Mouse (Mus musculus): ENCODE results near the gene Blnk.

Gene Blnk

DNA sequence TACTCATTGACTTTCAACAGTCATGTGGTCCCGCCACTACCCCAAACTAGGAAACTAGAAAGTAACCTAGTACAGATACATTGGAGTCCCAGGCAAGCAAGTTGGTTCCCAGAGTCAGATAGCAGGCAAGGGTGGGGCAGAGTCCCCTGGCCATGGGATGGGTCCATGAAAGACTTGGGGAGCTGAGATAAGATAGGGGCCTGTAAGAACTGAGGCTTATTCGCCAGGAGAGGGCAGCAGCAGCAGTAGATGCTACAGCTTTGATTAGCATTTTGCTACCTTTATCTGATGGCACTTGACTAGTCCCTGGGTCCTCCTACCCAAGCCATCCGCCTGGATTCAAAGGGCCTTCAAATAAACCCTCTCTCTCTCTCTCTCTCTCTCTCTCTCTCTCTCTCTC lies 5.2 kb upstream of the Blnk start:
- DNase-seq (ENCODE audit: low read depth): no peak

DNA sequence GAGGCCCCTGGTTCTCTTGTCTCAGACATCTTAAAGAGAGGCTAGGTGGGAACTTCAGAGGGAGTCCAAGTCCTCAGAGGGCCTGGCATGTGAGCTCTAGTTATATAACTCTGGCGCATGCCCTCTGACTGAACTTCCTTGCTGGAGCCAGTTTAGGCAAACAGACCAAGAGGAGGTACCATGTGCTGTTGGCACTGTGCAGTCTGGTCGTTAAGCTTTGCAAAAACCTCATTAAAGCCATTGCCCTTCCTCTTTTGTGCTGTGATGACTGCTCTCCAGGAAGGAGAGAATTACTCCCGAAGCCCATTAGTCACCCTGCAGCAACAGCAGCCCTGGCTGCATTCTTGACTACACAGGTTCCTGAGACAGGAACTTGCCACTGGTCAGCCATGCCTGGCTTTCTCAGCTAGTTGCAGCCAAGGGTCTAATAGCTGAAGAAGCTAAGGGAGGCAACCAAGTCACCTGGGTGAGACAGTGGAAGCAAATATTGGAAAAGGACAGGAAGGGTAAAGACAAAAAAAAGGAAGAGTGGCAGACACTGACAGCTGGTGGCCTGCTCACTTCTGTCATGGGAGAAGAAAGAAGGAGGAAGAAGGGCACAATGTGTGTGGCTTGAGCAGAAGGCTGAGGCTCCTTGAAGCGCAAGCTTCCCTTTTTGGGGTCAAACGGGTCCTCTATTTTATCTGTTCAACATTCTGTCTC lies 4.3 kb upstream of the Blnk start:
- no peak for DNase-seq (ENCODE audit: low read depth)

DNA sequence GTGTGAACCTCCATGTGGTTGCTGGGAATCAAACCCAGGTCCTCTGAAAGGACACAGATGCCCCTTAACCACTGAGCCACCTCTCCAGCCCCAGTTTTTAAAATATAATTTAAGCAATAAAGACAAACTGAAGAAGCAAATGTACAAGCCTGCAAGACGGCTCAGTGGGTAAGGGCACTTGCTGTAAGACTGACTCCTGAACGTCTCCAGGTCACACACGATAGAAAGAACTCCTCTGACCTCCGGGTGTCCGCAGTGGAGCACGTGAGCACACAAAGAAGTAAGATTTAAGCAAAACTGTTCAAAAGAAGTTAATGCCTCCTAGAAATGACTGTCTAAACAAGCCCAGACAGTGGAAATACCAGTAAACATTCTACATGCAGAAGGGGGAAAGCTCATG lies 2.4 kb upstream of the Blnk start:
- no peak for DNase-seq (ENCODE audit: low read depth)

DNA sequence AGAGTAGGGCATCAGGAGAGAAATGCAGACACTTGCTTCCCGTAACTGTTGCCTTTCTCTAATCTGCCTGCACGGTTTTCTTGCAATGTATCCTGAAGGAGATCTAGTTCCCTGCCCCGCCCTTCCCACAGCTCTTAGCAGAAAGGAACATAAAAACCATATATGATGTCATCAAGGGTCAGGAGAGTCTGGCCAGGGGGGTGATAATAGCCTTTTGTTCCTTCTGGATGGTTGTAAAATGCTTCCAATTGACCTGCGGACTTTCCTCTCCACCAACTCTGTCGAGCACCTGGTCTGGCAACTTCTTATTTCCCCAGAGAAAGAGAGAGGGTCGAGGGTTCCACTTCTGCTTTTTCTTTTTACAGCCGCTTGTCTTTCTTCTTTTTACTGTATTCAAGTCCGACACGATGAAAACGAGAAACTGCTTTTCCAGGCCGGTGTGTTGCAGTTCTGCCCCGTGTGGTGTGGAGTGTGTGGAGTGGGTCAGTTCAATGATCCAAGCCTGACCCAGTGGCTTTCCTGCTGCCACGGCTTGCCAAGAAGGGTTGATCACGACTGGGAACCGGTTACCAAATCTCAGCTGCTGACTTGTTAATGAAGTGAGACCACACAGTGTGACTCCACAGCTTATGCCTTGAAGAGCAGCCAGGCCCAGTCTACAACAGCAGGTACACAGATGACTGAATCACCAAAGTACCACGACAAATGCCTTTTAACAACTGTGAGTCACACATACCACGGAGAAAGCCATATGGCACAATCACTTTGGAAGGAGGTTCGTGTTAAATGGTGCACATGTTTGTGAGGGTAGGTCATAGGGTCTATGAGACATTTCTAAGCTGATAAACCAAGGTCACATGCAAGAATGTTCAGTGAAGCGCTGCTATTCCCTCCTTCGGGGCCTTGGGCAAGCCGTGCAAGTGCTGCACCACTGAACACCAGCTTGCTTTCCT lies 1.4 kb upstream of the Blnk start:
- DNase-seq (ENCODE audit: low read depth): no peak

DNA sequence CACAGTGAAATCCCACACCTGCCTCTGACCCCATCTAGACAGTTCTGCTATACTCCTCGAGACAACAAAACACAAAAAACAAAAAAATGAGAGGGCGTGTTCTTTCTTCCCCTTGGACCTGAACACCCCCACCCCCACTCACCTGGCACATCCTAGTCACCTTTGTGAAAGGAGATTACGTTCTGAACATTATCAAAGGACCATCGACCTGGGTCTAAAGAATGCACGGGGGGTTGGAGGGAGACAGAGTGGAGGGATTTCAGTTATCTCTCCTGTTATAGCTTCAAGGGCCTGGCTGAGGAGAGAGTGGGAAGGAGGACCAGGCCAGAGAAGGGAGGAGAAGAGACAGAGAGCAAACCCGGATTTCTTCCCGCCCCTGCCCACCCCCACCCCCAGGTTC lies 576 bp upstream of the Blnk start:
- no peak for DNase-seq (ENCODE audit: low read depth)

DNA sequence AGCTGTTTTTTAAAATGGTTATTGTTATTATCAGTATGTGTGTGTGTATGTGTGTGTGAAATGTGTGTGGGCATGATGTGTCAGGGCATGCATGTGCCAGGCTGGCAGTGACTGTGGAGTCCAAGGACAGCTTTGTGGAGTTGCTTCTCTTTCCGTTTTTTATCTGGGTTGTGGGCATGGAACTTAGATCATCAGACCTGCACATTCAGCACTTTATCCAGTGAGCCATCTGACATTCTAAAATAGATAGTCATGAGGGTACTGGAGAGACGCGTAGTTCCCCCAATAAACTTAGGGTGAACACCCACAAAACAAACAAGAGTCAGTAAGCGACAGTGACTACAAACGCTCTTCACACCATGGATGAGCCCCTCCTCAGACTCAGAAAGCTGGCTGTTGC lies 979 bp downstream of the Blnk start:
- DNase-seq (ENCODE audit: low read depth): no peak

DNA sequence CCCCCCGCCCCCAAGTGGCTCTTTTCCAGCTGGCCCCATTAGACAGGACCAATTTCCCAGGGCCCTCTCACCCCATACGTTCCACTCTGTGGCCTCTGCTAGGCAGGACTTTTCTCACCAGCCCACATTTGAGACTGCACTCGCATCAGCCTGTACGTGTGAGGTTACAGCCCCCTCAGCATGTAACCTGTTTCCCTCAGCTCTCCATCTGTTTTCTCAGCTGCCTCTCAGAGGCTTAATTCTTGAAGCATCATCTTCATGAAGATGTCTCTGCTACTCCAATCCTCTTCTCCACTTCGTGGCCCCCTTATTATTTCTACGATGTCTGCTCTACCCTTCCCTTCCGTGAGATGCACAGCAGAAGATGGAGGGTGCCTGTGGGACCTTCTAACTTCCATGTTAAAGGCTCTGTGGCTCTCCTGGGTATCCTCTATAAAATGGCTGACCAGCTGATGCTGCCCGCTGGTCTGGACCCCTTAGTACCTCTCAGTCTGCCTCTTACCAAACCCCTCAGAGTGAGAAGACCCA lies 1.8 kb downstream of the Blnk start:
- no peak for DNase-seq (ENCODE audit: low read depth)

DNA sequence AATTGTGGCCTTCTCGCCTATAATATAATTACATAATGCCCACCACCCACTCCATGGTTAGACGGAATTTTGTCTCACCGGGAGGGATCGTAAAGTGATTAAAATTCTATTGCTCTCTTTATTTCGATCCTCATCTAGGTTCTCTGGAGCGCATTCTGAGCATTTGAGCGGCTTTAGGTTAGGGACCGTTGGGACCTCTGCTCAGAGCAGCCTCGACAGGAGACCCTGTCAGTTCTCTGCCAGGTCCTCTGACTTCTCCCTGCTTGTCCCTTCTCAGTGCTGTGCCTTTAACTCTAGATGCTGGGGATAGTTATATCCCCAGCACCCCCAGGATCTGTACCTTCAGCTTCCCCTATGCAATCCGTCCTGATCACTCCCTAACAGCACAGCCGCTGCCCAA lies 2.2 kb downstream of the Blnk start:
- DNase-seq (ENCODE audit: low read depth): no peak

DNA sequence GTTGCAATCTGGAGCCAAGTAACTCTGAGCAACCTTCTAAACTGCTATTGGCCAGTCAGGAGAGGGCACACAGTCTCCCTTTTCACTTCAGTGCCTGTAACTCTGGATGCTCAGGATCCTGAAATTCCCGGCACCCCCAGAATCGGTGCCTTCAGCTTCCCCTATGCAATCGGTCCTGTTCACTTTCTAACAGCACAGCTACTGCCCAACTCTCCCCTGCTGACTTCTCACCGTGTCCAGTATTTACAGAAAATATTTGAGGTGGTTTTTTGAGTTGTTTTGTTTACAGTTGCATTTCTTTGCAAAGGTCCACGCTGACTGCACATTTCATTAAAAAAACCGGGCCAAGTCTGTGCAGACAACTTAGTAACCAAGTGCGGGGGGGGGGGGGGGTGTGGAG lies 2.7 kb downstream of the Blnk start:
- DNase-seq (ENCODE audit: low read depth): no peak

DNA sequence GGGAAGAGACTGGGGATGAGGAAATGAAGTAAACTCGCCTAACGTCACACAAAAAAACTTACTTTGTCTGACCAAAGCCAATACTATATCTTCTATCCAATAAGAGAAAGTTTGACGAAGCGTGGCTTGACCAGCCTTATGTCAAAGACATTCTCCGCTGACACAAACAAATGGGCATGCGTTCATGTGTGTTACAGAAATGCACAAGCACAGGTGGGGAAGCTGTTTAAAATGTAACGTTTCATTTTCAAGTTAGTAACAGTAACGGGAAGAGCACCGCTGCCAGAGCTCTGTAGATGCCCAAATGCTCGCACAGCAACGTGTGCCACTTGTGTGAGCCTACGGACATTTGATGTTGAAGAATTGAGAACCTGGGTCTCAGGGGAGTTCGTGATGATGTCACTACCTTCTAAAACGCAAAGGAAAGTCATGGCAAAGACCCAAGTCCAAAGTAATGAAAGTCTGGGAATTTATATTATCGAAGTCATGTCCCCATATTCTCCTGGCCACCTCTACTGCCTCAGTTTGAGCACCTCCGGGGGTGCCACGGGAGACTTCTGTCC lies 3.5 kb downstream of the Blnk start:
- DNase-seq (ENCODE audit: low read depth): no peak

DNA sequence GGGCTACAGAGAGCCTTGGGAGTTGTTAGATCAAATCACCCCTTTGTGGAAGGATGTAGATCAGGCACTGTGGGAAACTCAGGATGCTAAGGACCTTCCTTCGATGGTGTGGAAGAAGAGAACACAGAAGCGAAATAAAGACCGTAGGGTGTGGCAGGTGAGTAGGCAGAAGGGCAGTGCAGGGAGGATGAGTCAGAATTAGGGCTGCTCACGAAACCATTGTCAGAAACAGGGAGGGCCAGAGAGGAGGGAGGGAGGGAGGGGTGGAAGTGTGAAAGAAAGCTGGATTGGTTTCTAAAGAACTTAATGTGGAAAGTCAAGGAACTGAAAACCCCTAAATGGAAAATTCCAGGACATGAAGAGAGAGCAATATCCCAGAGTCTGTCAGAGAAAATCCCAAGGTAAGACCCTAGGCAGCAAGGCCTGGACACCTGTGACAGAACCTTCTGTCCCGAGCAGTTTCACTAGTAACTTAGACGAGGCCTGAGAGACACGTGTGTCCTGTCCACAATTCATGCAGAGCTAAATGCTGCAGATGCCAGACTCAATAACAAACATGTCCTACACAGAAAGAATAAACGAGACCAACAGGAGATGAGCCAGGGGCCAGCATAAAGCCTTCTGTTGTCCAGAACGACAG lies 4.3 kb downstream of the Blnk start:
- no peak for DNase-seq (ENCODE audit: low read depth)

DNA sequence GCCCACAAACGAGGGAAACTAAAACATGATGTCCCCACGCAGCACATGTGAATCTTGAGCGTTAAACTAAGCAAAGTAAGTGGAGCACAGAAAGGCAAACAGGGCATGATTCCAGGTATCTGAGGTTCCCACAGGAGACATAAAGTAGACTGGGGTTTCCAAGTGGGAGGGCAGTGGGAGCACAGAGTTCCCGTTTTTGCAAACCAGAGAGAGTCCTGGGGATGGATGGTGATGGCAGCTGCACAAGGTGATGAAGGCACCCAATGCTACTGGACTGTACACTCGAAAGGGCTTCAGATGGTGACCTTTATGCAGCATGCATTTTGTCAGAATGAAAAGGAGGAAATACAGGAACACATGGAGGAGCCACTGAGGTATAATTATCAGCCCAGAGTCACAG lies 5.5 kb downstream of the Blnk start:
- no peak for DNase-seq (ENCODE audit: low read depth)

DNA sequence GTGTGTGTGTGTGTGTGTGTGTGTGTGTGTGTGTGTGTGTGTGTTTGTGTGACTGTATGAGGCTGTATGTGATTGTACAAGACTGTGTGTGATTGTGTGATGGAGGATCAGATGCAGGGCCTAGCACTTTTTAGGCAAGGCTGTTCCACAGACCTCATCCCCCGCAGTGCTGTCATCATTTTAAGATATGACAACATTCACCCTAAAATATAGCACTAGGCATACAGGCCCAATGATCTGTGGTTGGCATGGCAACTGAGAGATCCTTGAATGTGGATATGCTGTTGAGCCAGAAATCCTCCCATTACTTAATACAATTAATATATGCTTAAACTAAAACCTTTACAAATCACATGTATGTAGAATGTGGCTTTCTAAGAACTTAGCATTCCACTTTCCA lies 9.8 kb downstream of the Blnk start:
- no peak for DNase-seq (ENCODE audit: low read depth)

DNA sequence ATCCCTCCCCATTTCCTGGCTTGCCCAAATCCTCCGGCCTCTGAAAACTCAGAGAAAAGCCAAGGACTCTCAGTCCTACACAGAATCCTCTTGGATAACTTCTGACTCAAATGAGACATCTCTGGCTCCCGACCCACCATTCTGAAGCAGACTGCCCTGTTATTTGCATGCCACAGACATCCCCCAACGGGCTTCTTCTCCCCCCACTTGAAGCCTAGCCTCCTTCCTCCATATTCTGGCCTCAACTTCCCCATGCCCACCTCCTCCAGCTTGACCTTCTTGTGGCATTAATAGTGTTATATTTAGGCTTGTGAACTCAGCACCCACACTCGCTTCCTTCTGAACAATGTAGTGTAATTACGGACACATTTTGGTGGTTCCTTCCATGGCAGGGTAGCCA lies 13.7 kb downstream of the Blnk start:
- no peak for DNase-seq (ENCODE audit: low read depth)

DNA sequence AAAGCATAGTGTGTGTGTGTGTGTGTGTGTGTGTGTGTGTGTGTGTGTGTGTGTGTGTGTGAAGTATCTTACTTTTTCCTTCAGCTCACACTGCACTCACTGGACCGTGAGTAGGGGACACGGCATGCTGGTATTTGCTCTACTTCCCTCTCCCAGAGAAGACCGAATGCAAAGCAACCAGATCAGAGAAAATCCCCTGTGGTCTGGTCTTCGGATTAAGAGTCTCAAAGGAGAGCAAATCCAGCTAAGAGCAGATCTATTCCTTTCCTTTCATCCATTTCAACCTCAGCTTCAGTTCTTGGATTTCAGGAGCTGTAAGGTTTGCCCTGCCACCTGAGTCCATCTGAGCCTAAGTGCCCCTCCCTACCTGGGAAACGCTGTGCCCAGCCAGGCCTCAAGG lies 16.3 kb downstream of the Blnk start:
- no peak for DNase-seq (ENCODE audit: low read depth)

DNA sequence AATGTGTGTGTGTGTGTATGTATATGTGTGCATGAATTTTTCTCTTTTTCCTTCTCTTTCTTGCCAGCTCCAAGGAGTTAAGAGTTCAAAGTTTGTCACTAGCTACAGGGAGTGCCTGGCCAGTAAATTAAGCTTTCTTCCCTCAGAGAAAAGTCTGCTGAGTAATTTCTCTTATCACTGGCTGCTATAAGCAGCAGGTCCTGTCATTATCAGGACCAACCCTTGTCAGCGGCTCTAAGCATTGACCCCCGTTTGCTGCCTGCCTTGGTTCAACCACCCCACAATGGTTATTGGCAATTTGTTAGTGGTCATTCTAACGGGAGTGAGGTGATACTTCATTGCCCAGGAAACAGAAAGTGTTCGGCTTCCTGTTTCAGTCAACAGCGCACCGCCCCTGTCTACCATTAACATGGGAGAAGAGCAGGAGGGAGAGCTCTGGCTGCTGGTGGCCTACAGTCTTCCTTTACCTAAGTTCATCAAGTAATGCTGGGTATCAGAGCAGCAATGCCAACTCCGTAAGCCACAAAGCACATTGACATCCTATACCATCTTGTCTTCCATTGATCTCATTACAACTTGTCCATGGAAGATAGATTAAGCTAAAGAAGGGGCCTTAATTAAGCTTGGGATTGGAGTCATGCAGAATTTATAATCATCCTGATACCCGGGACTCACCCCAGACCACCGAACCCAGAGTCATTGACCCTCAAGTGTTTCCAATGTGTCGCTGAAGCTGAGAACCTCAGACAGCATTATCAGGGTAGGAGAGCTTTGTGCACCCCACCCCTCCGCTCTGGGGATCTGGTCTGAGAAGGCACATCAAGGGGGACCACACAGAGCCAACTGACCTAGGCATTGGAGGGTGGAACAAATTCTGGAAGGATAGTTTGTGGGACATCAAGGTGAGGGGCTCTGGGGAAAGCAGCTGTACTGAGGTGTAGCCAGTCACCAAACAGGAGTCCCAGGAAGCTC lies 17.1 kb downstream of the Blnk start:
- DNase-seq (ENCODE audit: low read depth): no peak

DNA sequence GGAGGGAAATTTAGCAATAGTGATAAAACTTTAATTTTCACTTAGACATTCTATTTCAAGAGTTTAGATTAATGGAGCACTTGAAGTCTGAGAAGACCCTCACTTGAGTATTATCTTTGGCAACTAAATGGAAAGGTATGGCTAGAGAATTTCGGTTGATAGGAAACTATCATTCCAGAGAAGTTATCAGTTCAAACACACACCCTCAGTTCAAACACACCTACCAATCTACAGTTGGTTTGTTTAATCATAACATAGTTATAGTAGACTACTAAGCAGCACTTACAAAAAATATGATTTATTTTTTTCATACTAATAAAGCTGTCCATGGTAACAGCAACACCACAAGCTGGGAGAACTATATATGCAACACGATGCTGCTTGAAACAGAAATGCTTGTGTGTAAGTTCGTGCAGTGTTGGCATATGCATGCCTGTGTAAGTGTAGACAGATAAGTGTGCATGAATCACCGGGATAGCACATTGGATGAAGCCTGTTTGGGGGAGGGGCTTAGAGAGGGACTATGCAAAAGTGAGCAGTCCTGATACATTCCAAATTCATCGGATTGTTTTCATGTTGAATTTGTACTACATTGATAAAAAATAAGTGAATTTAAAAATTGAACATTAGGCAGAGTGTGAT lies 22.9 kb downstream of the Blnk start:
- DNase-seq (ENCODE audit: low read depth): no peak

DNA sequence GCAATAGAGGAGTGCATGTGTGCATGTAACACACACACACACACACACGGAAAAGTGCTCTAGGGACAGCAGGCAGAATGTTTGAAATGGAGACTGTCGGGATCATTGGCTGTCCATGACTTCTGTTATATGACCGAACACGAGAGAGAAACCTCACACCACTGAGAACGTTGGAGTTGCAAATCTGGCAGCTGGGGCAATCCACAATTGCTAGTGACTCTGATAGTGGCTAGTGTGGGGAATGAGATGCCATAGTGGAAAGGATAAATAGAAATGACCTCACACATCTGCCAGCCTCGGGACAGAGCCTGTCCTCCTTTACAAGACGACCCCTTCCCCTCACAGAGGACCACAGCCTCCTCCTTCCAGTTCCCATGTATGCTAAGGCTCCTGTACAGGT lies 23.6 kb downstream of the Blnk start:
- no peak for DNase-seq (ENCODE audit: low read depth)

DNA sequence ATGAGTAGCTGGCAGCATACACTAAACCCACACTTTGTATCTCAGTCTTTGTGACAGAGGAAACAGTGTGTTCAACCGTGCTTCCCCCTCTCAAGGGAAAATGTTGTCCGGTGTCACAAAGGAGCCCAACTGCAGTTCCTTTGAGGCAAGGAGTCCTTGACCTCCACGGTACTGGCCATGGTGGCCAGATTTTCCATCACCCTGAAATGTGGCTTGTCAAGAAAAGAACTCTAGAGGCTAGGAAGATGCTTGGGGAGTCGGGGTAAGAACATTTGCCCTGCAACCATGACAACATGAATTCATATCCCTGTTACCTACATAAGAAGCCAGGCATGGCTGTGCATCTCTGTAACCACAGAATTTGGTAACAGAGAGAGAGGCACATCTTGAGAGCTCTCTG lies 24.0 kb downstream of the Blnk start:
- no peak for DNase-seq (ENCODE audit: low read depth)

DNA sequence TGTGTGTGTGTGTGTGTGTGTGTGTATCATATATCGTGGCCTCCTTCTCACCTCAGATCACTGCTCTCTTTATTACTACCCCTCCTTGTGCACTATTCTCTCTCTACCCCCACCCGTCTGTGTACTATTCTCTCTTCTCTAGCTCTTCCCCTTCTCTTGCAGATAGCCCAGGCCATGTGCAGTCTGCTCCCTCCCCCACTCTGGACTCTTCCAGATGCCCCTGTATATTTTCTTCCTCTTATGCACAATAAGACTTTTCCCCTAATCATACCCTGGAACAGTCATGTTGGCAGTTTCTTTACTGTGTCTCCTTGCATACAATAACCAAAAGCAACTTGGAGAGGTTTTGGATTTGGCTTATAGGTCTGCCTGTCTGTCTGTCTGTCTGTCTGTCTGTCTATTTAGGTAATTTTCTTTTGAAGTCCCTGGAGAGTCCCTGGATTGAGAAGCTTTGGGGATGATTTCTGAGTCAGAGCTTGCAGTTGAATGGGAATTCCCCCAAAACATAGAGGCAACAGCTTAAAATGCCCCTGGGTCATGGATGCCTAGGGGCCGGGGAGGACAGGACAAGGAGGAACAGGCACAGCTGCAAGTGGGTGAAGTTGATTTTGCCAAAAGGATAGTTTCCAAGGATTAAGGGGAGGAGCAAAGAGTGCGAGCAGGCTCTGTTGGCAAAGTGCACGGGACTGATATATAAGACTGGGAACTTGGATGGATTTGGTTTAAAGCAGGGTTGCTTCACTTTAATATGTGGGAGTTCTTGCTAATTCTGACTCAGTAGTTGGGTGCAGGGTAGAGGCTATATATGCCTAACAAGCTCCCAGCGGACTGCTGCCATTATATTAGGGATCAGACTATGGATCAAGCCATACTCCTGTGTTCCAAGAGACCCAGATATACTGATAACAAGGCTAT lies 29.1 kb downstream of the Blnk start:
- no peak for DNase-seq (ENCODE audit: low read depth)

All from induced T-regulatory cell, adult 2 months (primary cell).